Mouse (Mus musculus): ENCODE data around the gene Ahcy.
"Not testable (repeated sequence)": the region's sequence is repeated elsewhere in the genome, so short reads cannot be mapped to it uniquely, and the experiment has no call there.

The Ahcy gene

DNA sequence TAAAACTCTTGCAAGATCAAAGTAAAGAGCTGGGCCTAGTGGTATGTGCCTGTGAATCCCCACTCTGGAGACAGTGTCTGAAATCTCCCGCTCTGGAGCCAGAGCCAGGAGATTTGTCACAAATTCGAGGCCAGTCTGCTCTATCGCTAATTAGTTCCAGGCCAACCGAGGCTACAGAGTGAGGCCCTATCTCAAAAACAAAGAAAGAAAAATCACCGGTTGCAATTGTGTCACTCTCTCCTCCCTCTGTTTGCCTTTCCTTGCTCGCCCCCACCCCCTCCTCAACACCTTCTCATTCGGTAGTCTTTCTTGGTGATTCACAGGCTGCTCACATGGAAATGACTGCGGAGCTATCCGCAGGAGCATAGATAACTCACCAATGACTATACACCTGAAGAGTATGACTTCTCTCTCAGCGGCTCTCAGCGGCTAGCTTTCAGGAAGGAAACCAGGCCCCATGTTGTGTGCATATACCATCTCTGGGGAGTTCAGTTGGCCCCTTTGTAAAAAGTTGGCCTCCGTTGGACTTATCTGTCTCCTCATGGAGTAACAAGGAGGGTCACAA lies 551 bp upstream of the Ahcy start:
- no peak for DNase-seq (ENCODE audit: low spot score)

DNA sequence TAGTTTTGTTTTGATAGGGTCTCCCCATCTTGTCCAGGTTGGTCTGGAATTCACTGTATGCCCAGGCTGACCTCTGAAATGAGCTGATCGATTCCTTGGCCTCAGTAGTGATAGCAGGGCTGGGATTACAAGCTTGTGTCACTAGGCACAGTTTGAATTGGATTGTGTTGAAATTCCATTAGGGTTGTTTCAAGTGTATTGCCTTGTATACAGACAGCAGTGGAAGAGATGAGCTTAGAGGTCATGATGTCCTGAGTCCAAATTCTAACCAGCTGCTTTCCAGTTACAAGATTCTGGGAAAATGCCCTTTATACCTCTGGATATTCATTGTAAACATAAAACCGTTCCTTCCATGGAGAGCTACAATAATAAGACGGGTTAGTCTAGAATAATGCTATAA lies 950 bp downstream of the Ahcy start:
- no peak for DNase-seq (ENCODE audit: low spot score)

DNA sequence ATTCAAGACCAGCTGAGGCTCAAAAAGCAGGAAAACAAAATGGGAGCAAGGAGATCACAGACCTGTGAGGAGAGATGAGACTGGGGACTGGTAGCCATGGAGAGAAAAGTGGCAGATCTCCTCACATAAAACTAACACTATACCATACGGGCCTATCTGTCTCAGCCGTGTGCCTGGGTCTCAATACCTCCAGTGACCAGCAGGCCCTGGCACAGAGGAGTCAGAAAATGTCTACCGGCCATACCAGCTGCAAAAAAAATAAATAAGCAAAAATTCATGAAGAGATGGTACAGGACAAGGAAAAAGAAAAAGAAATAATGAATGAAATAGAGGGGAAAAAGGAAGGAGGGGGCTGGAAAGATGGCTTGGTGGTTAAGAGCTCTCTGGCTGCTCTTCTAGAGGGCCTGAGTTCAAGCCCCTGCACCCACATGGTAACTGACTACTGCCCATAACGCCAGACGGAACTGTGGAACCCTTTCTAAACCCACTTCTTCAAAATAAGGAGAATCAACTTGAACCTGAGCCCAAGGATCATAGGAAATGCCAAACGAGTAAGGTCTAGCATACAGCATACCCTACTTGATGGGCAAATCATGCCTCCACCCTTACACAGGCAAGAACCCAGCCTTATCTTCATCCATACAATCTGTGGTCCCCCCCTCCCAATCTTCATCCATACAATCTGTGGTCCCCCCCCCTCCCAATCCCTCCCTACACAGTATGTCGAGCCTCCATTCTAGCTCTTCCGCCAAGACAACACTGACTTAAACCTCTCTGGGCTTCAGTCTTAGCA lies 1.7 kb downstream of the Ahcy start:
- no peak for DNase-seq (ENCODE audit: low spot score)

DNA sequence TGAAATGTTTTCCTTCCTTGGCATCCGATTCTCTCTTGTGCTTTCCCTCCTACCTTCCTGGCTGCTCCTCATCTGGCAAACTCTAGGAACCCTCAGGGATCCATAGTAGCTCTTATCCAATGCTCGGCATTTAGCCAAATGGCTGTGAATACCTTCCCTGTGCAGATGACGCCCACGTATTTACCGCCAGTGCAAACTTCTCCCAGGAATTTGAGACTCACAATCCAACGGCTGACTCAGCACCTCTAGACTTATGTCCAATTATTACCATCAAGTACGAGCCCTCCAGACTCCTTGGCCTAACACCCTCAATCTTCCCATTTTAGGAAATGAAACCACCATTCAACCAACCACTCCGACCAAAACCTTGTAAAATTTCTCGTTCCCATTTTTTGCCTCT lies 3.3 kb downstream of the Ahcy start:
- DNase-seq (ENCODE audit: low spot score) = no peak

DNA sequence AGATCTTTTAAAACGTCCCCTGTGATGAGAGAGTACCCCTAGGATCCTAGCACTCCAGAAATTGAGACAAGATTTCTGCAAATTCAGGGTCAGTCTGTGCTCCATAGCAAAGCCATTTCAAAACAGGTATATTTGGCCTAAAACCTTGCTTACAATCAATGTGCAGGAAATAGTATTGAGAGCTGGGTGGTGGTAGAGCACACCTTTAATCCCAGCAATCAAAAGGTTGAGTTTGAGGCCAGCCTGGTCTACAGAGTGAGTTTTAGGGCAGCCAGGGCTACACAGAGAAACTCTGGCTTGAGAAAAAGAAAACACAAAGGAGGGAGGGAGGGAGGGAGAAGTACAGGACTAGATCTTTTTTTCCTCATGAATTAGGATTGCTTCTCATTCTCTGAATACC lies 16.9 kb downstream of the Ahcy start:
- DNase-seq (ENCODE audit: low spot score) = no peak

DNA sequence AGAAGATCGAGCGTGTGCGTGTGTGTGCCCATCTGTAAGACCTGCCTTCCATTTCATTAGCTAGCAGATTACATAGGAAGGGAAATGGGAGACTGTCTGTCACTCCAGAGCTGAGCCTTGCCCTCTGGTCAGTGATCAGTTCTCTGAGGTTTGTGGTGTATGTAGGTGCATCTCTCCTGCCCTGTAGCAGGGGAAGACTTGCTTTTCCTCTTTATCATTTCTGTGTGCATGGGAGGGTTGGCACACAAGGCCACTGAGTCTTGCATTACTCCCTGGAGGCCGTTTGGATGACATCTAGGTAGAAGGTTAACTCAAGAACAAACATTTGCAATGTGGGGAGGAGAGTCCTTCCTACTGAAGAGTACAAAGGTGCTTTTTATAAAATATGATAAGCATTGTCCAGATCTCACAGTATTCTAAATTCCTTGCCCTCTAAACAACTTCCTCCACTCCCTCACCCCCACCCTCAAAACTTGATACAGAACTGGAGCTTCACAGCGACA lies 18.2 kb downstream of the Ahcy start:
- DNase-seq (ENCODE audit: low spot score) = no peak

DNA sequence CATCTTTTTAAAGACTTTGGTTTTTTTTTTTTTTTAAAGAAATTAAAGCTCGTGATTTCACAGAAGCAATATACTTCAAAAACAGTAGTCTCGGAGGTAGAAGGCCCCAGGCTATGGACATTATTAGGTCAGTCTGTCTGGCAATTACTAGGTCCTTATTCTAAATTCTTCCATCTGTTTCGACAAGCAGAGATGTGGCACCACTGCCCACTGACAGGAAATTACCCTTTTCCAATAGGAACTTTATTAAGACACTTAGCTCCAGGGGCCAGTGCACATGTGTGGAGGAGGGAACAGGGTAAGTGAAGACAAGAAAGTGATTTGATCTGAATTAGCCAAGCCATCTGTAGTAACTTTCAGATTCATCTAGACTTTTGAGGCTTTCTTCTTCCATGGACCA lies 19.6 kb downstream of the Ahcy start:
- DNase-seq (ENCODE audit: low spot score) = no peak

DNA sequence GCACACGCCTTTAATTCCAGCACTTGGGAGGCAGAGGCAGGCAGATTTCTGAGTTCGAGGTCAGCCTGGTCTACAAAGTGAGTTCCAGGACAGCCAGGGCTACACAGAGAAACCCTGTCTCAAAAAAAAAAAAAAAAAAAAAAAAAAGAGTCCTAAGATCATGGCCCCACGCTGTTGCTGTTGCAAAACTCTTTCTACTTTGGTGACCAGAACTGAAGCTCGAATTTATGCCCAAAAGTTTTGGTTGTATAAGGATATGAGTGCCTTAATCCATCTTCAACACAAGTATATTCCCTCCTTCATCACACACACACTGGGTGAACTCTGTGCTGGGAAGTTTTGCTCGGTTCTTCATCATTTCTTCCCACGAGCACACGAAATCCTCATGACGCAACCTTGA lies 20.8 kb downstream of the Ahcy start:
- not testable (repeated sequence) for DNase-seq (ENCODE audit: low spot score)

DNA sequence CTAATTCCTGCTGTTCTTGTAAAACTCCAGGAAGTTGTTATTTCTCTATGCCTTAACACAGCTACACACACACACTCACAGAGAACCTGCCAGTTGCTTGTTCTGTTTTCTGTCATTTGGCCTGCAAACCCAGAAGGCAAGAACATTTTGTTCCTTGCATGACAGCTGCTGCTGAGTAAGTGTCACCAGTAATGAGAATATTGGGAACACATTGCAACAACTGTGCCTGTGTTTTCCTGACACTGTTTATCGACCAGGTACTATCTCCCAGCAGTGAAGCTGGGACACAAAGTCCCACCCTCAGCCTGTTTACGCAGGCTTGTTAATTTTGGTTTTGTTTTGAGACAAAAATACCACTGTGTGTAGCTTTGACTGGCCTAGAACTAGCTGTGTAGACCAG lies 21.6 kb downstream of the Ahcy start:
- no peak for DNase-seq (ENCODE audit: low spot score)

DNA sequence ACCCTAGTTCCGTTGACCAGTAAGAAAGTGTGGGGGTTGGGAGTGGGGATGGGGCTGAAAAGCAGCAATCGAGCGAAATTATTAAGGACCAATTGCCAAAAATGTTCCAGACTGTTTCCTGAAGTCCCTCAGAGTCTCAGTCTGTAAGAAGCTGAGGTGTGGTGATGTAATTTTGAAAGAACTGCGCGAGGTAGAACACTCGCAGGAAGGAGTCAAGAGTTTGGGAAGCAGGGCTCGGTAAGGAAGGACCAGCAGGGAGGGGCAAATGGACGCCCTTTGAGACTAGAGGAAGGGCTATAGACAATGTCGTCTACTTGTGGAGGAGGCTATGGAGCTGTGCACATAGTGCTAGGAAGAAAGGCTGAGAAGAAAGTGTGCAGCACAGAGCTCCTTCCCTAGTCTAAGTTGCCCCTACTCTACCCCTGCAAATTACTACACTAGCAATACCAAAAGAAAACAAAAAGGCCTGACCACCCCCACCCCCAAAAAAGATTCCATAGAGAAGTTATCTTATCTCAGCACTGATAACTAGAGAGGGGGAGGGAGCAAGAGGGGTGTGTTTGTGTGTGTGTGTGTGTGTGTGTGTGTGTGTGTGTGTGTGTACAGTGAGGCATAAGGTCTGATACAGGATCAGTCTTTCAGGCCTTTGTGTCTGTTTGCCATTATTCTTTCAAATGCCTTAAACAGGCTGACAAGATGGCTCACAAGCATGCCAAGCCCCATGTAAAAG lies 22.5 kb downstream of the Ahcy start:
- DNase-seq (ENCODE audit: low spot score) = no peak

DNA sequence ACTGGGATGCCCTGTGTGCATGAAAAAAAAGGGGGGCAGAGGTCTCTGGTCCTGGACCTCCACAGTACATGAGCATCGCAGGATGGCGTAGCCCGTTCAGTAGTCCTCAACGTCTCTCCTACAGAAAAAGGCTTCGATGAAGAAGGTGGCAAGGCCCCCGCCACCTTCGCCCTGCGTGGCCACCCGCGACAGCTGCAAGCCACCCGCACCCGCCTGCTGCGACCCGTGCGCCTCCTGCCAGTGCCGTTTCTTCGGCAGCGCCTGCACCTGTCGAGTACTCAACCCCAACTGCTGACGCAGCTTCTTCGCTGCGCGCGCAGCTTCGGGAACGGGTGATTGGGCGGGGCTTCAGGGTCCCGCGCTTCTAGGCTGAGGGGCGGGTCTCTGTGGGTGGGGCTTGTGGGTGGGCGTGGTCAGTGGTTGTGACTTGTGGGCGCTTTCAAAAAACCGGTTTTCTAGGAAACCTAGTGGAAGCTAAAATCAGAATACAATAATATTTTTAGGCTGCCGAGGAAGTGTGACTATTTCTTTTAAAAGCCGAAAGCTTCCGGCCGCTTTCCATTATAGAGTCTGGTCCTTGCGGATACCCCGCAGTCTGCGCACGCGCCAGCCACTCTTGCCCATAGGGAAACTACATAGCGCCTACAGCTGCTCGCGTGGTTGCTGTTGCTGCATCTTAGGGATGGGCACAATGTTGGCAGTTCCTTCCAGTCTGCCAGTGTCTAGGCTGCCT lies 23.6 kb downstream of the Ahcy start:
- DNase-seq (ENCODE audit: low spot score) = peak; percentile 96

DNA sequence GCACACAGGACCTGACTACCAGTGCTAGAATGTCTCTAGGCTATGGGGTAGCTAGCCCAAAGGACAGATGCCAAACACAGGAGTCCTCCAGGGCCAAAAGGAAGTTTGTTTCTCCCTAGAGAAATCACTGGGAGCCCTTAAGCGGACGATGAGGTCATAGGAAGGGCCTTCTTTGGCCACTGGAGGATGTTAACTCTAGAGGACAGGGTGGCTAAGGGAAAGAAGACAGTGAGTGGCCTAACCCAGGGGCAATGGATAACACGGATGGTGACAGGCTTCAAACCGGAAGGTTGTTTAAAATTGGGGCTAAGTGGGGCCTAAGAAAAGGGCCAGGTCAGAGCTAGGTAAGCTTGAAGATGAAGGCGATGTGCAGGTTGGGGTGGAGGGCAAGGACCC lies 24.2 kb downstream of the Ahcy start:
- no peak for DNase-seq (ENCODE audit: low spot score)

DNA sequence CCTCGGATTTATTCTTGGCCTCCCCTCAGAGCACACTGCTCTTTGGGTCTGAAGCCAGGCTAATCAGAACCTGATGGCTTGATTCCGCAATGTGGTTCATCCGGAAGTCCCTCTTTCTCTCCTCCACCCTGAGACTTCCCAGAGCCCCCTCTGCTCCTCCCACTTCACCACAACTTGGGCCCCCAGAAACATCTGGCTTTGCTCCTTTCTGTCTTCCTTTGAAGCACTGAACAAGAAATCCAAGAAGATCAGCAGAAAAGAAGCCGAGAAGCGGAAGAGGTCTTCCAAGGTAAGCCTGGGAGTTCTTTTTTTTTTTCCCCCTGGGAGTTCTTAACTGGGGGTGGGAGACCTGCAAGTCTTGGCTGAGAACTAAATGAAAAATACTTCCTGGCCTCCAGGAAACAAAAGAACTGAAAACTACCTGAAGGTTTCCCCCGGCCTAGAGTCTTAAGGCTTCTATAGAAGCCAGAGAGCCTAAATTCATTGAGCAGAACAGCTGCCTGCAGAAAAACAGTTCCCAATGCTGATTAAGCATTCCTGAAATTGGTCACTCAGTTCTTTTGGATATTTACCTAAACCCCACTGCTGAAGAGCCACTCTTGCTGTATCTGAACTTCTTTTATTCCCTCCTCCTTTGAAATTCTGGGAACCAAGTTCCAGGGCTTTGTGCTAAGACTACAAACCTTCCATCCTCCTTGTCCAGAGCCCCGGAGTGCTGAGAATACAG lies 26.7 kb downstream of the Ahcy start:
- no peak for DNase-seq (ENCODE audit: low spot score)

DNA sequence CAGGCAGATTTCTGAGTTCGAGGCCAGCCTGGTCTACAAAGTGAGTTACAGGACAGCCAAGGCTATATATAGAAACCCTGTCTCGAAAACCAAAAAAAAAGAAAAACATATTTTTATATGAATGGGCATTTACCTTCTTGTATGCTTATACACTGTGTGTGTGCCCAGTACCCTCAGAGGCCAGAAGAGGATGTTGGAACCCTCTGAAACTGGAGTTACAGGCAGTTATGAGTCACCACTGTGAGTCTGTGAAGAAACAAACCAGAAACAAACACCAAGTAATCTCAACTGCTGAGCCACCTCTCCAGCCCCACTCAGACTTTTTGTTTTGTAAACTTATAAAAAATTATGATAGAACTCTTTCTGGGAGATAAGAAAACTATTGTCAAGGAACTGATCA lies 27.5 kb downstream of the Ahcy start:
- no peak for DNase-seq (ENCODE audit: low spot score)

DNA sequence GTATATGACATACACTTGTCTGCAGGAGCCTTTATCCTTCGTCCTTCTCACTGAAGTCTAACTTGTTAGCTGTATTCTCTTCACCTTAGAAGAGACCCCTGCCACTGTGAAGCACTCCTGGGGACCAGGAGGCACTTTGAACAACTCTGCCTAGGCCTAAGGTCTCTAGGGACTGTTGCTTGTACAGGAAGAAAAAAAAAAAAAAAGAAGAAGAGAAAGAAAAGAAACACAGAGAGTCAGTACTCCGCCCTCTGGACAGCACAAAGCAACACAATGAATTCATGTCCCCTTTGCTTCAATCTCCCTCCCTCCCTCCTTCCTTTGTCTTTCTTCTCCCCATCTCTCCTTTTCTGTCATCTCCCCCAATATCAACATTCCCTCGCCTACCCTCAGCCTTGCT lies 29.2 kb downstream of the Ahcy start:
- DNase-seq (ENCODE audit: low spot score) = no peak

DNA sequence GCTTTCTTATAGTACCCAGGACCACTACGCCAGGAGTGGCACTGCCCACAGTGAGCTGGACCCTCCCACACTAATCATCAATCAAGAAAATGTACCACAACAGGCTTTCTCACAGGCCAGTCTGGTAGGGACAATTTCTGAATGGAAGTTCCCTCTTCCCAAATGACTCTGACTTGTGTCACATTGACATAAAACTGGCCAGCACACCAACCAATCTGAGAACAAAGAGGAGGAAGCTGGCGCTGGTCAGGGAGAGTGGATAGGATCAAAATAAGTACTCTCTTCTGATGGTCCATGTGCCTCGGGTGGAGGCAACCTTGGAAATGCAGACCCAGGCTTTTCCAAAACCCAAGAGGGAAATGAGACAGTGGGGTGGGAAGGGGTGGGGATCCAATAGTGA lies 29.8 kb downstream of the Ahcy start:
- DNase-seq (ENCODE audit: low spot score) = no peak

DNA sequence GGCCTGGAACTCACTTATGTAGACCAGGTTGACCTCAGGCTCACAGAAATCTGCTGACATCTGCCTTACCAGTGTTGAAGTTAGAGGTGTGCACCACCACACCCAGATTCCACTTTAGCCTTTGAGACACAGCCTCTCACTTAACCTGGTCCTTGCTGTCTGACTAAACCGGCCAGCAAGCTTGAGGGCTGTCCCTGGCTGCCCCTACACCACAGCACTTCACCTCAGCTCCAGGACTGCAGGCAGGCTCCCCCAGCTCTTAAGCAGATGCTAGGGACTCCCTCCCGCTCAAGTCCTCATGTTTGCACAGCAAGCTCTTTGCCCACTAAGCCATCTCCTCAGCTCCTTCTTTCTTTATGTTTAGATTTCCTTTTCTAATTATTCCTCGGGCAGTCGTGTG lies 34.3 kb downstream of the Ahcy start:
- DNase-seq (ENCODE audit: low spot score) = no peak

DNA sequence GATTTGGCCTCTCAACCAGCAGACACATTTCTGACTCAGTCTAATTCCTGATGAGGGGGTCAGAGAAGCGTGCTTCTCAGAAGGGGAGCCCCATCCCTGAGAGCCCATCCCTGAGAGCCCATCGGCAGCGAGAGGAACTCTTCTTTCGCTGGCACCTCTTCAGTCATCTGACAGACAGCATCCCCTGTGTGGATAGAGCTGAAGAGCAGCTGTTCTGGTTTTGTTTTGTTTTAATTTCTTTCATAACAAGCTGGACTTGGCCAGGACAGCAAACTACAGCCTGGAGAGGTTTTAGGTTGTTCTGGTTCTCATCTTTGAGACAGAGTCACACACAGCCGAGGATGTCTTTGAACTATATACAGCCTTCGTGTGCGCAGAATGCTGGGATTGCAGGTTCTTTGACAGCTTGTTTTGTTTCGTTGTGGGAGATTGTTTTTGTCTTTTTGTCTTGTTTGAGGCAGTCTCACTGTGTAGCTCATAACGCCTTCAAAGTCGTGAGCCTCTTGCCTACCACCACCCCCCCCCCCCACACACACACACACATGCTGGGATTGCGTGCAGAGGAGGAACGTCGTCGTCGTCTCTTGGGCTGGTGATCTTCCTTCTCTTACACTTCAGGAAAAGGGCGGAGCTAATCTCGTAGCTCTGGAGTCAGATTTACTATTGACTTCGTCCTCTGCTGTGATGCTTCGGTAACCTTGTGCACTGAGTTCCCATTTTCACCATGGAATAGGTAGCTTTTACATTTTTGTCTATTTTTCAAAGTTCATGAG lies 41.2 kb downstream of the Ahcy start:
- no peak for DNase-seq (ENCODE audit: low spot score)

DNA sequence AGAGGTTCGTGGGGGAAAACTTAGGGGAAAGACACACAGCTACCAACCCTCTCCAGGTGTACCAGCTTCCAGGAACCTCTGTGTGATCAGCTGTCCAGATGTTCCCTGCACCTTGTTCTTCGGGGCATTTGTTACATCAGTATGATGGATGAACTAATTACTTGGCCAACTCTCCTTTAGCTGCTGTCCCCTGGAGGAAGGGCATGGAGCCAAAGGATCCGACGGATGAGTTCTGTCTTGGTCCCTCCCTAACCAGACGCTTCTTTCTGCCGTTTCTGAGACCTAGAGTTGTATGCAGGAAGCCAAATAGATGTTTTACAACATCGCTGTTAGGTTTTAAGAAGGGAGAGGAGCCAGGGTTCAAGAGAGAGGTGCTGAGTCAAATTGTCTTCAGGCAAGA lies 43.5 kb downstream of the Ahcy start:
- no peak for DNase-seq (ENCODE audit: low spot score)

DNA sequence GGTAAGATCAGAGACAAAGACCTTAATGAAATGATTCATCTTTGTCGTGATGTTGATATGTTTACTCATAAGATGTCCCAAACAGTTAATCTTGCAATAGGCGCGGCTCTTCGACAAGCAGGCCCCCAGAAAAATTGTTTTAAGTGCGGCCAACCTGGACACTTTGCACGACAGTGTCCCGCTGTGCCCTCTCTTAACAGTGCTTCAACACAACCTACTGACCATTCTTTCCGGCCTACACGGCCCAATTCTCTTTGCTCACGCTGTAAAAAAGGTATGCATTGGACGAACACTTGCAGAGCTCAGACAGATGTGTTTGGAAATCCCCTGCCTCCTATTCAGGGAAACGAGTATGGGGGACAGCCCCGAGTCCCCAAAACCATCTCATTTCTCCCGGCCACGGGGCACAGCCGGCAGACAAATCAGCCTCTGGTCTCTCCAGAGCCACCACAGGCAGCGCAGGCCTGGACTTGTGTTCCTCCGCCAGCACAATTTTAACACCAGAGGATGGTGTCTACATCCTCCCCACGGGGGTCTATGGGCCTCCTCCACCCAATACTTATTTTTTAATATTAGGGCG lies 54.0 kb downstream of the Ahcy start:
- DNase-seq (ENCODE audit: low spot score) = not testable (repeated sequence)

DNA sequence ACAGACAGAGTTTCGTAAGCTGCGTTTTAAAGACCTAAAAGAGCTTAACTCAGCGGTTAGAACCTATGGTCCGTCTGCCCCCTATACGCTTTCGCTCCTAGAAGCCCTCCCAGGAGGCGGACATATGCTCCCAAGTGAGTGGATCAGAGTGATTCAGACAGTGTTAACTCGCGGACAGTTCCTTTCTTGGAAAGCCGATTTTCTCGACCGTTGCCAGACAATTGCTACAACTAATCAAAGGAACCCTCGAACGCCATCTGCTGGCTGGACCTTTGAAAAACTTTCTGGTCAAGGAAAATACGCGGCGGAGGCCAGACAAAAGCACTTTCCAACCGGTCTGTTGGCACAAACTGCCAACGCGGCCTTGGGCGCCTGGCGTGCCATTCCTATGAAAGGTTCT lies 54.6 kb downstream of the Ahcy start:
- peak; percentile 62 for DNase-seq (ENCODE audit: low spot score)
